Mouse (Mus musculus) MEL (cell line): ENCODE results near the gene Odf4.
A peak's percentile ranks its signal among the peaks of the same experiment; 100 is the strongest.

ENCODE experiments used
- CTCF ChIP-seq, 3 experiments: IDR thresholded peaks in 2 of 3; conservative IDR thresholded peaks in 1 of 3; 2 replicates each; pipeline ENCODE4 v1.5.1; 2011 to 2012; ENCODE audit warnings: low read length in 3 of 3, low read depth in 2 of 3, mild to moderate bottlenecking in 2 of 3, improper control_type of control experiment in 1 of 3, inconsistent platforms in 1 of 3, mixed read lengths in 1 of 3, moderate library complexity in 1 of 3; ENCODE audit not compliant: control insufficient read depth in 1 of 3, insufficient read depth in 1 of 3, poor library complexity in 1 of 3, severe bottlenecking in 1 of 3
- EP300 ChIP-seq, 2 experiments: IDR thresholded peaks; 2 replicates each; pipeline ENCODE4 v1.6.1; 2011; ENCODE audit warnings: improper control_type of control experiment in 2 of 2, low read length in 2 of 2, low read depth in 1 of 2, mild to moderate bottlenecking in 1 of 2
- JUND ChIP-seq: IDR thresholded peaks from 2 replicates; pipeline ENCODE4 v1.6.1; 2011; ENCODE audit warnings: low read depth, mild to moderate bottlenecking, improper control_type of control experiment, low read length
- MXI1 ChIP-seq: IDR thresholded peaks from 2 replicates; pipeline ENCODE4 v1.6.1; 2011; ENCODE audit warnings: mild to moderate bottlenecking, low read depth, low read length, improper control_type of control experiment

DNA sequence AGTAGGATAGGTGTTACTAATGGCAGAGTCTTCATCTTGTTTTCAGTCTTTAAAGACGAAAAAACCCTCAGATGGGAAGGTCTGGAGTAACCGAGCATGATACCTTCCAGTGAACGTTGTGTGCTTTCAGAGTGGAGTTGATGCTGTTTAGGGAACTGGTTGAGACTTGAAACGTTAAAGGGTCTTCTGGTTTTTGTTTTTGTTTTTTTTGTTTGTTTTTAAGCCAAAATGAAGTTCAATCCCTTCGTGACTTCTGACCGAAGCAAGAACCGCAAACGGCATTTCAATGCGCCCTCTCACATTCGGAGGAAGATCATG, 24.9 kb downstream of the Odf4 start:
- no peak for TF ChIP-seq CTCF (IDR thresholded peaks at IDR 0.05 in 2 of 3, conservative IDR thresholded peaks at IDR 0.05 in 1 of 3; ENCODE audit: control insufficient read depth in 1 of 3, insufficient read depth in 1 of 3, low read depth in 2 of 3, low read length in 3 of 3, poor library complexity in 1 of 3, severe bottlenecking in 1 of 3)
- peak; percentile 12; the same call in 1 of the 2 replicates for TF ChIP-seq JUND
- no peak for TF ChIP-seq EP300 (IDR thresholded peaks at IDR 0.05; ENCODE audit: low read depth in 1 of 2, low read length in 2 of 2)
- TF ChIP-seq MXI1, result no peak
